Mouse (Mus musculus) embryonic fibroblast, embryonic 13.5 days (primary cell): ENCODE measurements at regions not wholly inside any gene's neighbourhood (a gene's known extent, or its start where the extent isn't known, plus 50 kb on each side); places are given as distances from the start of the nearest gene placed in this dataset.

Source experiments
- H3K27ac ChIP-seq: 2 replicates; pipeline ENCODE4 v1.5.1; 2012; ENCODE audit warnings: low read length, control low read depth, inconsistent platforms; ENCODE audit not compliant: insufficient read depth
- H3K4me1 ChIP-seq: 2 replicates; pipeline ENCODE4 v1.6.1; 2011; ENCODE audit warnings: low read length; ENCODE audit not compliant: control insufficient read depth, insufficient read depth
- H3K4me3 ChIP-seq: 2 replicates; pipeline ENCODE4 v1.5.1; 2011; ENCODE audit warnings: mild to moderate bottlenecking, control low read depth, low read length; ENCODE audit not compliant: insufficient read depth
- CTCF ChIP-seq: IDR thresholded peaks from 2 replicates; pipeline ENCODE4 v1.5.1; 2011; ENCODE audit warnings: mild to moderate bottlenecking, control low read depth, low read length, moderate library complexity, borderline replicate concordance; ENCODE audit not compliant: insufficient read depth
- POLR2A ChIP-seq: IDR thresholded peaks from 2 replicates; pipeline ENCODE4 v1.6.1; 2011; ENCODE audit warnings: low read depth, mild to moderate bottlenecking, control low read depth, low read length, moderate library complexity

- no peaks in the 10 kb centered on the region for H3K4me1 ChIP-seq
- no peak for TF ChIP-seq POLR2A
- no peak for TF ChIP-seq CTCF
- no peak overlapping the region for H3K4me3 ChIP-seq
- no peak overlapping the region; the same call in 1 of the 2 replicates for H3K27ac ChIP-seq
These were observed 1561.2 kb upstream of the Zeb2 start for GRCm38 (mm10) chr2:46678366-46678765.

- H3K4me3 ChIP-seq: no peak overlapping the region
- H3K4me1 ChIP-seq: no peaks in the 10 kb centered on the region
- no peak for TF ChIP-seq CTCF
- no peak for TF ChIP-seq POLR2A
- H3K27ac ChIP-seq: no peak overlapping the region
These were observed 1552.5 kb upstream of the Zeb2 start for GRCm38 (mm10) chr2:46669517-46670291.

- Histone ChIP-seq H3K4me3 (no peak overlapping the region), H3K27ac (no peak overlapping the region), H3K4me1 (no peaks in the 10 kb centered on the region)
- TF ChIP-seq CTCF (no peak), POLR2A (no peak)
These were observed 1549.8 kb upstream of the Zeb2 start for GRCm38 (mm10) chr2:46666990-46667337.

DNA sequence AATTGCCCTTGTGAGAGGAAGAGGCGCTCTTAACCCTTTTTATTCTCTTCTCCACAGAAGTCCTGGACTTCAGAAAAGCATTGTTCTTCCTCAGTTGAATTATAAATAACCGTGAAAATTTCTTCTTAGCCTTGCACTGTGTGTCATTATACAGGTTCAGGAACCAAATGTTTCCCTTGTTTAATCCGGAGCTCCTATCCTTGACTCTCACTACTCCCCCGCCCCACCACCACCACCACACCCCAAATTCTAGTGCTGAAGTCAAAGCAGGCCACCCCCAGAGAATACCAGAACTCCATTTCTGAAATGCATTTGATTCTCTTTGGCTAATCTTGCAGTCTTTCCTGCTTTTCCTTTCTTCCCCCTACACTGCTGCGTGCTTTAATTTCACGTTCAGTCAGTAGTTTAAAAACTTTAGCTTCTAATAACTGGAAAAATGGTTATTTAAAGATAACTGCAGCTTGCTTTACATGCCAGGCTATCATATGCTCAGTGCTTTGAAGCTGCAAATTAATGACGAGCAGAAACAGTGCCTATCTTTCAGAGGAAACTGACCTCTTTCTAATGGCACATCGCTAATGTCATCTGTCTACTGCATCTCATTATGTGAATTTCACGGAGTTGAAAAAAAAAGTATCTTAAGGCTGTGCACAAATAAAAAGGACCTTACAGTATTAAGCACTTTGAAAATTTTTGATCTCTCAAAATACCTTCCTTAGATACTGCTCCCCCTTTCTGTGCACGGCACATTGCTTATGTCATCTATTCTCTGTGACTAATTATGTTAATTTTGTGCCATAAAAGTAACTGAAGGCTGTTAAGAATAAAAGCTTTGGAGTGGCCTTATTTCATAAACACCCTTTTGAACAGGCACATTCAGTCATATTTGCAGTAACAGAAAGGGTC, 1549.1 kb upstream of the Zeb2 start:
- TF ChIP-seq CTCF (no peak), POLR2A (no peak)
- Histone ChIP-seq H3K27ac (no peak overlapping the region), H3K4me1 (no peaks in the 10 kb centered on the region), H3K4me3 (no peak overlapping the region)

- TF ChIP-seq POLR2A: no peak
- no peak for TF ChIP-seq CTCF
- no peaks in the 10 kb centered on the region for H3K4me1 ChIP-seq
- no peak overlapping the region for H3K27ac ChIP-seq
- H3K4me3 ChIP-seq: no peak overlapping the region
These were observed 1544.7 kb upstream of the Zeb2 start for GRCm38 (mm10) chr2:46661876-46662275.

- no peaks in the 10 kb centered on the region for H3K4me1 ChIP-seq
These were observed 1543.4 kb upstream of the Zeb2 start for GRCm38 (mm10) chr2:46660577-46660976.

GRCm38 (mm10) chr2:46655289-46655688, 1538.1 kb upstream of the Zeb2 start:
- no peak overlapping the region for H3K27ac ChIP-seq
- H3K4me1 ChIP-seq: no peaks in the 10 kb centered on the region
- H3K4me3 ChIP-seq: no peak overlapping the region
- no peak for TF ChIP-seq CTCF
- TF ChIP-seq POLR2A: no peak

More at GRCm38 (mm10) chr2:46660577-46660976, 1543.4 kb upstream of the Zeb2 start:
- Histone ChIP-seq H3K4me3 (no peak overlapping the region), H3K27ac (no peak overlapping the region)
- TF ChIP-seq POLR2A: no peak
- no peak for TF ChIP-seq CTCF

GRCm38 (mm10) chr2:46652616-46653015, 1535.4 kb upstream of the Zeb2 start:
- TF ChIP-seq CTCF (no peak), POLR2A (no peak)
- Histone ChIP-seq H3K27ac (no peak overlapping the region; the same call in 1 of the 2 replicates), H3K4me1 (no peaks in the 10 kb centered on the region), H3K4me3 (no peak overlapping the region)

GRCm38 (mm10) chr2:46646366-46646765, 1529.2 kb upstream of the Zeb2 start:
- Histone ChIP-seq H3K27ac (no peak overlapping the region), H3K4me3 (no peak overlapping the region), H3K4me1 (no peaks in the 10 kb centered on the region)
- TF ChIP-seq POLR2A (no peak), CTCF (no peak)

DNA sequence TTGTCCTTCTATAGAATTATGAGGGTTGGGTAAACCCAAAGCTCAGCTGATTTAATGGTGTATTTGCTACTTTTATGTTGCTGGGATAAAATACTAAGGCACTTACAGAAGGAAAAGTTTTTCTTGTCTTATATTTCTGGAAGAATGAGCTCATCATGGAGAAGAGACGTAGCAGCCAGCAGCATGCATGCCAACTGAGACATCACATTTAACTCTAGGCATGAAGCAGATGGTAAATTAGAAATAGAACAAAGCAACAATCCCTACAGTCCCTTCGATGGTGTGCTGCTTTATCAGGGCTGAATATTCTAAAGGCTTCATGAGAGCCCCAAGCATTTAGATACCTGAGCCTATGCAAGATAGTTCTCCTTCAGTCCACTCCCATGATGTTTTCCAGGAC, 1492.0 kb upstream of the Zeb2 start:
- Histone ChIP-seq H3K27ac (no peak overlapping the region), H3K4me3 (no peak overlapping the region), H3K4me1 (no peaks in the 10 kb centered on the region)
- TF ChIP-seq POLR2A (no peak), CTCF (no peak)
